Mouse (Mus musculus) CH12.LX (cell line): ENCODE results near the gene Cd99l2.

Source experiments
- CTCF ChIP-seq, 2 experiments: IDR thresholded peaks in 1 of 2; conservative IDR thresholded peaks in 1 of 2; 2 replicates each; pipeline ENCODE4 v1.5.1; 2011 to 2012; ENCODE audit warnings: low read depth in 2 of 2, low read length in 2 of 2, improper control_type of control experiment in 1 of 2, inconsistent platforms in 1 of 2, mild to moderate bottlenecking in 1 of 2, moderate library complexity in 1 of 2
- POLR2A ChIP-seq: IDR thresholded peaks from 2 replicates; pipeline ENCODE4 v1.6.1; 2011; ENCODE audit warnings: low read depth, mild to moderate bottlenecking, improper control_type of control experiment, low read length
- RAD21 ChIP-seq: IDR thresholded peaks from 2 replicates; pipeline ENCODE4 v1.6.1; 2011; ENCODE audit warnings: low read depth, mild to moderate bottlenecking, low read length, improper control_type of control experiment, moderate library complexity
- TCF12 ChIP-seq: IDR thresholded peaks from 2 replicates; pipeline ENCODE4 v1.6.1; 2014; ENCODE audit warnings: low read depth, mild to moderate bottlenecking, inconsistent platforms, low read length, improper control_type of control experiment

- TF ChIP-seq POLR2A (no peak), CTCF (conservative IDR thresholded peaks at IDR 0.05 in 1 of 2, IDR thresholded peaks at IDR 0.05 in 1 of 2; ENCODE audit: low read depth in 2 of 2, low read length in 2 of 2) (no peak), TCF12 (no peak), RAD21 (no peak)
These were observed 48.3 kb upstream of the Cd99l2 start for GRCm38 (mm10) chrX:71540821-71541510.
